Mouse (Mus musculus) limb, embryonic 14.5 days (tissue): Measurements from ENCODE around the gene Bmpr2. TPM values are rescaled to one million over a fixed set of nuclear protein-coding genes. Genes with fewer than 3 reads are reported as not detected.
A peak's percentile ranks its signal among the peaks of the same experiment; 100 is the strongest.

Experiments used
- ATAC-seq: fragments of 200-750 bp; cut with Nextera tagmentation; 2 replicates; pipeline ENCODE4 v1.8.0; 2017; ENCODE audit warnings: low read depth, moderate number of reproducible peaks, moderate TSS enrichment; ENCODE audit not compliant: low FRiP score
- DNase-seq: peaks from one replicate; pipeline ENCODE4 v3.0.0-alpha.2; 2015; ENCODE audit warnings: low spot score
- H3K27ac ChIP-seq: fragments of 300-500 bp; sonication (generic); replicated peaks from 2 replicates; pipeline ENCODE4 v1.5.1; 2014; ENCODE audit warnings: low read depth, mild to moderate bottlenecking, low read length, moderate library complexity, mixed read lengths
- H3K27me3 ChIP-seq: fragments of 300-500 bp; sonication (generic); 2 replicates; pipeline ENCODE4 v1.6.1; 2014; ENCODE audit warnings: low read length, mixed read lengths; ENCODE audit not compliant: control insufficient read depth, insufficient read depth
- H3K36me3 ChIP-seq: fragments of 300-500 bp; sonication (generic); 2 replicates; pipeline ENCODE4 v1.6.1; 2014; ENCODE audit warnings: mild to moderate bottlenecking, low read length, moderate library complexity, mixed read lengths; ENCODE audit not compliant: control insufficient read depth, insufficient read depth
- H3K4me1 ChIP-seq: fragments of 300-500 bp; sonication (generic); 2 replicates; pipeline ENCODE4 v1.6.1; 2014; ENCODE audit warnings: antibody characterized with exemption, low read length, mixed read lengths; ENCODE audit not compliant: control insufficient read depth, insufficient read depth
- H3K4me2 ChIP-seq: fragments of 300-500 bp; sonication (generic); replicated peaks from 2 replicates; pipeline ENCODE4 v1.6.1; 2014; ENCODE audit warnings: low read depth, mild to moderate bottlenecking, low read length, moderate library complexity; ENCODE audit not compliant: severe bottlenecking
- H3K4me3 ChIP-seq: fragments of 300-500 bp; sonication (generic); replicated peaks from 2 replicates; pipeline ENCODE4 v1.5.1; 2014; ENCODE audit warnings: low read length
- H3K9ac ChIP-seq: fragments of 300-500 bp; sonication (generic); 2 replicates; pipeline ENCODE4 v1.6.1; 2014; ENCODE audit warnings: mild to moderate bottlenecking, low read depth, low read length, moderate library complexity; ENCODE audit not compliant: severe bottlenecking
- H3K9me3 ChIP-seq: fragments of 300-500 bp; sonication (generic); 2 replicates; pipeline ENCODE4 v1.6.1; 2016; ENCODE audit warnings: low read length; ENCODE audit not compliant: control insufficient read depth
- POLR2A ChIP-seq: fragments of 200-500 bp; IDR thresholded peaks from 2 replicates; pipeline ENCODE4 v1.8.0; 2012; ENCODE audit warnings: inconsistent platforms, mild to moderate bottlenecking, moderate library complexity, borderline replicate concordance; ENCODE audit not compliant: insufficient read depth, insufficient read length; ENCODE audit errors: extremely low read depth
- WGBS: fragments of 180-500 bp; shearing (Covaris S2); extraction: QIAGEN DNeasy Blood & Tissue Kit; methylation state at CpG from one replicate; pipeline ENCODE4 v1.1.7; 2014; 5-methylcytosine and 5-hydroxymethylcytosine counted together
- polyA plus RNA-seq, 2 experiments: library from polyadenylated mRNA; depleted of rRNA in 1 of 2; stranded (reverse) in 1 of 2; unstranded in 1 of 2; fragments of >200 nt; fragmentation: Nextera tagmentation in 1 of 2; extraction: Ambion mirVana in 1 of 2; gene quantifications; 2 replicates each; pipeline versions ENCODE4 v1.2.1 to v1.2.3; 2012 to 2014

The Bmpr2 gene
- polyA plus RNA-seq, 2 experiments: 14.6 to 15.2 TPM

DNA sequence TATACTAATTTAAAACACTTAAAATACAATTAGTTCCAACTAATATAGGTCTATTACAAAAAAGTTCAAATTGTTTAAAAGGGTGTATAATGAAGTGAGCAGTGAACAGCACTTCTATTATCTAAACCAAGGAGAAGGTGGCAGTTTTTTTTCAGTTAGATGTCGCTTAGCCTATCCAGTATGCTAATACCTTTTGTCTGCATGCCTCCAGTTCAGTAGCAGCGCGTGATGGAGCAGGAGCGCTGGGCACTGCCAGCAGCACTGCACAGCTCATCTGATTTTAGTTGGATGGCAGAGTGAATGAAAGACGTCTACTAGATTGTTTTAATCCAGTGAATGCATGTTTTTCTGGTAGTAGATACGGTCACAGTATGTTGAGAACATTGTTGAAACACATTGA is 25.8 kb downstream of the Bmpr2 start:
- H3K4me2 ChIP-seq: no peak overlapping the region
- no peak overlapping the region for H3K9ac ChIP-seq
- DNase-seq: no peak
- H3K4me1 ChIP-seq: no peaks in the 10 kb centered on the region
- no peaks in the 10 kb centered on the region for H3K9me3 ChIP-seq
- WGBS: 81% methylated on average over 6 of the region's 6 CpGs
- H3K4me3 ChIP-seq: no peak overlapping the region
- ATAC-seq: no peak
- no peaks in the 10 kb centered on the region for H3K27me3 ChIP-seq
- no peaks in the 10 kb centered on the region for H3K36me3 ChIP-seq
- H3K27ac ChIP-seq: no peak overlapping the region
- no peak for TF ChIP-seq POLR2A

DNA sequence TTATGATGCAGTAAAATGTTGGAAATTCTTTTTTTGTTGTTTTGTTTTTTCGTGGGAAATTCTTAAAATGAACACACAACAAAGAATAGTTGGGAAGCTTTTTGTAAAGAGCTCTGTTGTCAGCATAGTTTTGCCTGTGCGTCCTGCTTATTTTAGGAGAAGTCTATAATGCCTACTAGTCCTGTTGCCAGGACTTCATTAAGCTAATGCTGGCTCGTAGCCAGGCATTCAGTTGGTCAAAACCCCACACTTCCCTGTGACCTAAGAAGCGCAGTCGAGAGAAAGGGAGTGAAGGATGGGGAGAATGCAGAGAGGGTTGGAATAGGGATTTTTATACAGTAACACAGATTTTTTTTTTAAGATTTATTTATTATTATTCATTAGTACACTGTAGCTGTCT is 26.5 kb downstream of the Bmpr2 start:
- ATAC-seq (no peak), DNase-seq (peak; percentile 26)
- WGBS: 58% methylated on average over 5 of the region's 5 CpGs
- H3K4me2 ChIP-seq: no peak overlapping the region
- TF ChIP-seq POLR2A: no peak
- no peaks in the 10 kb centered on the region for H3K36me3 ChIP-seq
- no peaks in the 10 kb centered on the region for H3K9me3 ChIP-seq
- no peak overlapping the region for H3K27ac ChIP-seq
- no peak overlapping the region for H3K9ac ChIP-seq
- H3K4me1 ChIP-seq: no peaks in the 10 kb centered on the region
- no peaks in the 10 kb centered on the region for H3K27me3 ChIP-seq
- H3K4me3 ChIP-seq: no peak overlapping the region

GRCm38 (mm10) chr1:59795336-59795735 is 32.1 kb downstream of the Bmpr2 start:
- Histone ChIP-seq H3K4me1 (no peaks in the 10 kb centered on the region), H3K27ac (no peak overlapping the region), H3K4me3 (no peak overlapping the region), H3K36me3 (no peaks in the 10 kb centered on the region), H3K4me2 (no peak overlapping the region), H3K27me3 (no peaks in the 10 kb centered on the region), H3K9ac (no peak overlapping the region), H3K9me3 (no peaks in the 10 kb centered on the region)
- no peak for ATAC-seq
- DNase-seq: peak; percentile 42
- TF ChIP-seq POLR2A: no peak
- 41% methylated on average over 1 of the region's 1 CpGs for WGBS

DNA sequence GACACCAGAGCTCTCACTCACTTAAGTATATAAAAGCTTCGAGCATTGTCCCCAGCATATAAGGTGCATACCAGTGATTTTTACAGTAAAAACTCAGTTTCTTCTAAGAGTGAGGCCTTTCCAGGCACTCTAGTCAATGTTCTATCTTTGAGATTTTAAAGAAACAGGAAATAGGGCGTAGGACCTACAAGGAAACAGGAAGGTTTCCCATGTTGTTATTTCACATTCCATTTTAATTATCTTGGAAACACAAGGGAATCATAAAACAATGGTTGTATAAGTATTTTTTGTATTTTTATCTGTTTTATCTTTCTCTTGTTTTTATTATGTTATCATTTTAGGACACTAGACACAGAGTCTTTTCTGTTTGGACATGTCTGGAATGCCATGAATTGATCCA is 34.7 kb downstream of the Bmpr2 start:
- H3K4me3 ChIP-seq: no peak overlapping the region
- DNase-seq (no peak), ATAC-seq (no peak)
- no peaks in the 10 kb centered on the region for H3K4me1 ChIP-seq
- H3K27me3 ChIP-seq: no peaks in the 10 kb centered on the region
- H3K36me3 ChIP-seq: peaks cover 2% of the 10 kb centered on the region; the same call in 1 of the 2 replicates
- TF ChIP-seq POLR2A: no peak
- no peak overlapping the region for H3K4me2 ChIP-seq
- 84% methylated on average over 2 of the region's 2 CpGs for WGBS
- no peak overlapping the region for H3K9ac ChIP-seq
- H3K27ac ChIP-seq: no peak overlapping the region
- H3K9me3 ChIP-seq: no peaks in the 10 kb centered on the region

- H3K9me3 ChIP-seq: no peaks in the 10 kb centered on the region
- H3K27me3 ChIP-seq: no peaks in the 10 kb centered on the region
- H3K4me2 ChIP-seq: no peak overlapping the region
- H3K4me3 ChIP-seq: no peak overlapping the region
- H3K36me3 ChIP-seq: peaks cover 2% of the 10 kb centered on the region; the same call in 1 of the 2 replicates
- no peaks in the 10 kb centered on the region for H3K4me1 ChIP-seq
- no peak for TF ChIP-seq POLR2A
- no peak overlapping the region for H3K9ac ChIP-seq
- WGBS: 76% methylated on average over 2 of the region's 2 CpGs
- DNase-seq (no peak), ATAC-seq (no peak)
- no peak overlapping the region for H3K27ac ChIP-seq
Measured at GRCm38 (mm10) chr1:59804363-59804762, 41.2 kb downstream of the Bmpr2 start.

GRCm38 (mm10) chr1:59809921-59810320 is 46.7 kb downstream of the Bmpr2 start:
- Histone ChIP-seq H3K27me3 (no peaks in the 10 kb centered on the region), H3K4me2 (no peak overlapping the region), H3K36me3 (no peaks in the 10 kb centered on the region), H3K4me3 (no peak overlapping the region), H3K27ac (no peak overlapping the region), H3K4me1 (no peaks in the 10 kb centered on the region), H3K9ac (no peak overlapping the region), H3K9me3 (no peaks in the 10 kb centered on the region)
- no peak for ATAC-seq
- no peak for DNase-seq
- 84% methylated on average over 2 of the region's 2 CpGs for WGBS
- no peak for TF ChIP-seq POLR2A
